Mouse (Mus musculus): ENCODE results near the gene Arl3. TPM values are rescaled to one million over a fixed set of nuclear protein-coding genes. Genes with fewer than 3 reads are reported as not detected.

Gene Arl3
- polyA plus RNA-seq, 1 experiment from 2014 or later = 115 TPM

- Histone ChIP-seq H3K4me3 (no peak overlapping the region), H3K4me2 (no peak overlapping the region), H3K9ac (no peak overlapping the region), H3K27me3 (no peaks in the 10 kb centered on the region), H3K4me1 (peaks cover 51% of the 10 kb centered on the region), H3K27ac (peak overlapping the region; percentile 42; the same call in 1 of the 2 replicates), H3K36me3 (peaks cover 15% of the 10 kb centered on the region; the same call in 1 of the 2 replicates), H3K9me3 (no peaks in the 10 kb centered on the region)
- no peak for ATAC-seq (ENCODE audit: borderline replicate concordance, extremely low read depth, low FRiP score, low TSS enrichment)
- 75% methylated on average over 1 of the region's 1 CpGs for WGBS
These were observed 83.5 kb downstream of the Arl3 start for GRCm38 (mm10) chr19:46489448-46489847.

- Histone ChIP-seq H3K4me1 (peaks cover 78% of the 10 kb centered on the region), H3K27ac (peak overlapping the region; percentile 58)
These were observed 86.3 kb downstream of the Arl3 start for GRCm38 (mm10) chr19:46486709-46487108.

GRCm38 (mm10) chr19:46485847-46486246 lies 87.2 kb downstream of the Arl3 start:
- no peak for ATAC-seq (ENCODE audit: borderline replicate concordance, extremely low read depth, low FRiP score, low TSS enrichment)
- Histone ChIP-seq H3K36me3 (peaks cover 15% of the 10 kb centered on the region; the same call in 1 of the 2 replicates), H3K27me3 (no peaks in the 10 kb centered on the region), H3K27ac (peak overlapping the region; percentile 90; the same call in 1 of the 2 replicates), H3K4me2 (no peak overlapping the region), H3K4me1 (peaks cover 86% of the 10 kb centered on the region), H3K9me3 (no peaks in the 10 kb centered on the region), H3K4me3 (no peak overlapping the region), H3K9ac (no peak overlapping the region)
- WGBS = 73% methylated on average over 9 of the region's 9 CpGs

More at GRCm38 (mm10) chr19:46486709-46487108, 86.3 kb downstream of the Arl3 start:
- Histone ChIP-seq H3K27me3 (no peaks in the 10 kb centered on the region), H3K9me3 (no peaks in the 10 kb centered on the region), H3K4me2 (no peak overlapping the region), H3K9ac (peak overlapping the region; percentile 7; the same call in 1 of the 2 replicates), H3K4me3 (no peak overlapping the region), H3K36me3 (peaks cover 15% of the 10 kb centered on the region; the same call in 1 of the 2 replicates)
- 24% methylated on average over 2 of the region's 2 CpGs for WGBS
- no peak for ATAC-seq (ENCODE audit: borderline replicate concordance, extremely low read depth, low FRiP score, low TSS enrichment)

- H3K4me3 ChIP-seq = no peak overlapping the region
- H3K4me1 ChIP-seq = peaks cover 86% of the 10 kb centered on the region
- H3K36me3 ChIP-seq = peaks cover 15% of the 10 kb centered on the region; the same call in 1 of the 2 replicates
- no peaks in the 10 kb centered on the region for H3K9me3 ChIP-seq
- 14% methylated on average over 5 of the region's 5 CpGs for WGBS
- H3K27me3 ChIP-seq = no peaks in the 10 kb centered on the region
- ATAC-seq (ENCODE audit: borderline replicate concordance, extremely low read depth, low FRiP score, low TSS enrichment) = peak; percentile 41
- H3K4me2 ChIP-seq = no peak overlapping the region
- H3K27ac ChIP-seq = peak overlapping the region; percentile 90
- 0 out of 2 replicates have a peak overlapping the region, but pooled peaks have one; percentile 22 for H3K9ac ChIP-seq
These were observed 88.5 kb downstream of the Arl3 start for GRCm38 (mm10) chr19:46484518-46484917.

- Histone ChIP-seq H3K4me3 (no peak overlapping the region), H3K4me1 (peaks cover 87% of the 10 kb centered on the region), H3K4me2 (no peak overlapping the region), H3K9me3 (no peaks in the 10 kb centered on the region), H3K27me3 (no peaks in the 10 kb centered on the region), H3K27ac (peak overlapping the region; percentile 90), H3K36me3 (peaks cover 15% of the 10 kb centered on the region; the same call in 1 of the 2 replicates), H3K9ac (peak overlapping the region; percentile 22; the same call in 1 of the 2 replicates)
- no peak for ATAC-seq (ENCODE audit: borderline replicate concordance, extremely low read depth, low FRiP score, low TSS enrichment)
- 65% methylated on average over 15 of the region's 15 CpGs for WGBS
These were observed 89.2 kb downstream of the Arl3 start for GRCm38 (mm10) chr19:46483701-46484328.

GRCm38 (mm10) chr19:46482896-46483516 lies 90.0 kb downstream of the Arl3 start:
- Histone ChIP-seq H3K27ac (peak overlapping the region; percentile 90; the same call in 1 of the 2 replicates), H3K36me3 (peaks cover 15% of the 10 kb centered on the region; the same call in 1 of the 2 replicates), H3K9ac (no peak overlapping the region), H3K27me3 (no peaks in the 10 kb centered on the region), H3K9me3 (no peaks in the 10 kb centered on the region), H3K4me3 (no peak overlapping the region), H3K4me2 (no peak overlapping the region), H3K4me1 (peaks cover 95% of the 10 kb centered on the region)
- no peak for ATAC-seq (ENCODE audit: borderline replicate concordance, extremely low read depth, low FRiP score, low TSS enrichment)
- WGBS = 33% methylated on average over 17 of the region's 17 CpGs

GRCm38 (mm10) chr19:46481756-46482155 lies 91.2 kb downstream of the Arl3 start:
- no peak for ATAC-seq (ENCODE audit: borderline replicate concordance, extremely low read depth, low FRiP score, low TSS enrichment)
- no peak overlapping the region for H3K9ac ChIP-seq
- H3K36me3 ChIP-seq = peaks cover 16% of the 10 kb centered on the region; the same call in 1 of the 2 replicates
- H3K27me3 ChIP-seq = no peaks in the 10 kb centered on the region
- peak overlapping the region; percentile 81 for H3K27ac ChIP-seq
- no peak overlapping the region for H3K4me3 ChIP-seq
- no peak overlapping the region for H3K4me2 ChIP-seq
- peaks cover 100% of the 10 kb centered on the region for H3K4me1 ChIP-seq
- 6% methylated on average over 4 of the region's 4 CpGs for WGBS
- H3K9me3 ChIP-seq = no peaks in the 10 kb centered on the region

- H3K4me1 ChIP-seq = peaks cover 98% of the 10 kb centered on the region
- WGBS = 15% methylated on average over 3 of the region's 3 CpGs
These were observed 91.6 kb downstream of the Arl3 start for GRCm38 (mm10) chr19:46481352-46481751.

More at GRCm38 (mm10) chr19:46481352-46481751, 91.6 kb downstream of the Arl3 start:
- no peak for ATAC-seq (ENCODE audit: borderline replicate concordance, extremely low read depth, low FRiP score, low TSS enrichment)
- H3K9ac ChIP-seq = no peak overlapping the region
- no peak overlapping the region for H3K4me3 ChIP-seq
- H3K36me3 ChIP-seq = peaks cover 14% of the 10 kb centered on the region; the same call in 1 of the 2 replicates
- peak overlapping the region; percentile 81 for H3K27ac ChIP-seq
- peak overlapping the region; percentile 0; the same call in 1 of the 2 replicates for H3K4me2 ChIP-seq
- no peaks in the 10 kb centered on the region for H3K9me3 ChIP-seq
- no peaks in the 10 kb centered on the region for H3K27me3 ChIP-seq

Other genes with a start within 250 kb of the Arl3 start
- gene Psd, start 246.0 kb downstream of the Arl3 start, polyA plus RNA-seq (2015; fragmentation: Nextera tagmentation; extraction: Ambion mirVana) = 7.0 and 8.3 TPM in 2 replicates
- 13.3 and 14.2 TPM in 2 replicates for gene Fbxl15, start 245.0 kb downstream of the Arl3 start, polyA plus RNA-seq (2015; fragmentation: Nextera tagmentation; extraction: Ambion mirVana)
- gene Cuedc2, start 234.5 kb downstream of the Arl3 start, polyA plus RNA-seq (2015; fragmentation: Nextera tagmentation; extraction: Ambion mirVana) = 146 and 154 TPM in 2 replicates
- 10.1 and 10.5 TPM in 2 replicates for gene Mfsd13a, start 232.1 kb downstream of the Arl3 start, polyA plus RNA-seq (2015; fragmentation: Nextera tagmentation; extraction: Ambion mirVana)
- 2.0 and 2.4 TPM in 2 replicates for gene 2310034G01Rik, start 222.9 kb downstream of the Arl3 start, polyA plus RNA-seq (2015; fragmentation: Nextera tagmentation; extraction: Ambion mirVana)
- gene Actr1a, start 177.4 kb downstream of the Arl3 start, polyA plus RNA-seq (2015; fragmentation: Nextera tagmentation; extraction: Ambion mirVana) = 137 and 139 TPM in 2 replicates
- 31.9 and 34.5 TPM in 2 replicates for gene Sufu, start 176.3 kb downstream of the Arl3 start, polyA plus RNA-seq (2015; fragmentation: Nextera tagmentation; extraction: Ambion mirVana)
- gene Trim8, start 71.5 kb downstream of the Arl3 start, polyA plus RNA-seq (2015; fragmentation: Nextera tagmentation; extraction: Ambion mirVana) = 22.2 and 27.8 TPM in 2 replicates
- 27.9 and 28.3 TPM in 2 replicates for gene Sfxn2, start 167 bp upstream of the Arl3 start, polyA plus RNA-seq (2015; fragmentation: Nextera tagmentation; extraction: Ambion mirVana)
- gene Wbp1l, start 25.9 kb upstream of the Arl3 start, polyA plus RNA-seq (2015; fragmentation: Nextera tagmentation; extraction: Ambion mirVana) = 44.0 and 48.0 TPM in 2 replicates
- gene Cyp17a1, start 100.0 kb upstream of the Arl3 start, polyA plus RNA-seq (2015; fragmentation: Nextera tagmentation; extraction: Ambion mirVana) = 0.10 TPM in 1 of 2 replicates, not detected in the other
- 15.5 and 16.2 TPM in 2 replicates for gene Borcs7, start 116.7 kb upstream of the Arl3 start, polyA plus RNA-seq (2015; fragmentation: Nextera tagmentation; extraction: Ambion mirVana)
- 29.1 and 30.4 TPM in 2 replicates for gene As3mt, start 134.3 kb upstream of the Arl3 start, polyA plus RNA-seq (2015; fragmentation: Nextera tagmentation; extraction: Ambion mirVana)
- gene Cnnm2, start 188.4 kb upstream of the Arl3 start, polyA plus RNA-seq (2015; fragmentation: Nextera tagmentation; extraction: Ambion mirVana) = 3.3 and 3.5 TPM in 2 replicates

Measured in lung, embryonic 15.5 days (tissue).